Mouse (Mus musculus): ENCODE data around the gene Gstm6. TPM values are rescaled to one million over a fixed set of nuclear protein-coding genes. Genes with fewer than 3 reads are reported as not detected.

Gstm6 gene
- polyA plus RNA-seq, 1 experiment = 1.3 TPM

GRCm38 (mm10) chr3:107945729-107946128 is 2.2 kb upstream of the Gstm6 start:
- WGBS = 77% methylated on average over 4 of the region's 4 CpGs
- H3K27ac ChIP-seq (ENCODE audit: control insufficient read depth, insufficient read depth, low read length) = no peak overlapping the region
- no peak for TF ChIP-seq POLR2A (IDR thresholded peaks at IDR 0.05; ENCODE audit: control insufficient read depth, extremely low read depth, insufficient read depth, low read length, poor library complexity)
- H3K27me3 ChIP-seq (ENCODE audit: control insufficient read depth, insufficient read depth, low read length) = no peaks in the 10 kb centered on the region
- no peak overlapping the region for H3K4me3 ChIP-seq (ENCODE audit: control insufficient read depth, insufficient read depth, low read length)
- H3K36me3 ChIP-seq (ENCODE audit: control insufficient read depth, insufficient read depth, low read length) = no peaks in the 10 kb centered on the region
- DNase-seq = no peak
- H3K4me1 ChIP-seq (replicated peaks; ENCODE audit: control insufficient read depth, insufficient read depth, low read length) = no peaks in the 10 kb centered on the region

DNA sequence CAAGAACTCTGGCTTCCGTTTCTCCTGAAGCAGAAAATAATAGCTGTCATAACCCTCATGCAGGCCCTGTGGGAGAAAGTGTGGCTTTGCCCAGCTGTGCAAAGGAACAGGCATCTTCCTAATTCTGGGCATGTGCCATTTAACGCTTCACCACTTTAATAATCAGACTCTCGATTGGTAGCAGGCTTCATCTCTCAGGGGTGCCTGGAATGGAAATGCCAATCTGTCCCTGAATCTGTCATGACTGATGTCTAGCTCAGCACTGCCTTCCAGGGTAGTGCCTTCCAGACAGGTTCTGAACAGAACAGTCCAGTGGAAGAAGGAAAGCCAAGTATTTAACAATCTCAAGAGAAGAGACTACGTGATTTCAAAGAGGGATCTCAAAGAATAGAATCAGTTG is 2.3 kb downstream of the Gstm6 start:
- H3K27me3 ChIP-seq (ENCODE audit: control insufficient read depth, insufficient read depth, low read length) = no peaks in the 10 kb centered on the region
- WGBS = 93% methylated on average over 4 of the region's 4 CpGs
- no peak overlapping the region for H3K4me3 ChIP-seq (ENCODE audit: control insufficient read depth, insufficient read depth, low read length)
- no peaks in the 10 kb centered on the region for H3K36me3 ChIP-seq (ENCODE audit: control insufficient read depth, insufficient read depth, low read length)
- H3K4me1 ChIP-seq (replicated peaks; ENCODE audit: control insufficient read depth, insufficient read depth, low read length) = no peaks in the 10 kb centered on the region
- no peak for DNase-seq
- TF ChIP-seq POLR2A (IDR thresholded peaks at IDR 0.05; ENCODE audit: control insufficient read depth, extremely low read depth, insufficient read depth, low read length, poor library complexity) (no peak), CTCF (IDR thresholded peaks at IDR 0.05; ENCODE audit: borderline replicate concordance, control insufficient read depth, extremely low read depth, insufficient read depth, low read length, poor library complexity) (no peak)
- H3K27ac ChIP-seq (ENCODE audit: control insufficient read depth, insufficient read depth, low read length) = no peak overlapping the region

DNA sequence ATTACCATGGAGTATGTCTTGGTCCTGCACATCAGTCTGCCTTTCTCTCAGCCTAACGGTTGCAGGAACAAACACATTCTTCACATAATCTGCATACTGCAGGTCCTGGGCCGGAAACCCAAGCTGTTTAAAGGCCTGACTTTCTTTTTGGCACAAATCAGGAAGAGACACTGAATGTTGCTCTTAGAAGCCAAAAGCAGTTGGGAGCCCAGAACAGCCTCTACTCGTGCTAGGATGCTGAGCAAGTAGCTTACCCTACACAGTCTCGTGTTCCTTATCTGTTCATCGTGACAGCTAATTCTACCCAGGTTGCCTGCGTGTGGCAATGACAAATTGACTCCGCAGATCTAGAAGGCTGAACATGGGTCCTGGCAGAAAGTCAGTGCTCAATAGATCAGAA is 3.0 kb downstream of the Gstm6 start:
- Histone ChIP-seq H3K4me3 (ENCODE audit: control insufficient read depth, insufficient read depth, low read length) (no peak overlapping the region), H3K27ac (ENCODE audit: control insufficient read depth, insufficient read depth, low read length) (no peak overlapping the region), H3K4me1 (replicated peaks; ENCODE audit: control insufficient read depth, insufficient read depth, low read length) (no peaks in the 10 kb centered on the region), H3K27me3 (ENCODE audit: control insufficient read depth, insufficient read depth, low read length) (no peaks in the 10 kb centered on the region), H3K36me3 (ENCODE audit: control insufficient read depth, insufficient read depth, low read length) (no peaks in the 10 kb centered on the region)
- TF ChIP-seq CTCF (IDR thresholded peaks at IDR 0.05; ENCODE audit: borderline replicate concordance, control insufficient read depth, extremely low read depth, insufficient read depth, low read length, poor library complexity) (no peak), POLR2A (IDR thresholded peaks at IDR 0.05; ENCODE audit: control insufficient read depth, extremely low read depth, insufficient read depth, low read length, poor library complexity) (no peak)
- 77% methylated on average over 7 of the region's 7 CpGs for WGBS
- DNase-seq = no peak

GRCm38 (mm10) chr3:107939830-107940229 is 3.7 kb downstream of the Gstm6 start:
- 22% methylated on average over 4 of the region's 4 CpGs for WGBS
- no peak for DNase-seq
- TF ChIP-seq CTCF (IDR thresholded peaks at IDR 0.05; ENCODE audit: borderline replicate concordance, control insufficient read depth, extremely low read depth, insufficient read depth, low read length, poor library complexity) (no peak), POLR2A (IDR thresholded peaks at IDR 0.05; ENCODE audit: control insufficient read depth, extremely low read depth, insufficient read depth, low read length, poor library complexity) (no peak)
- Histone ChIP-seq H3K27ac (ENCODE audit: control insufficient read depth, insufficient read depth, low read length) (no peak overlapping the region), H3K4me1 (replicated peaks; ENCODE audit: control insufficient read depth, insufficient read depth, low read length) (no peaks in the 10 kb centered on the region), H3K4me3 (ENCODE audit: control insufficient read depth, insufficient read depth, low read length) (no peak overlapping the region), H3K36me3 (ENCODE audit: control insufficient read depth, insufficient read depth, low read length) (no peaks in the 10 kb centered on the region), H3K27me3 (ENCODE audit: control insufficient read depth, insufficient read depth, low read length) (no peaks in the 10 kb centered on the region)

GRCm38 (mm10) chr3:107939403-107939802 is 4.1 kb downstream of the Gstm6 start:
- H3K36me3 ChIP-seq (ENCODE audit: control insufficient read depth, insufficient read depth, low read length) = no peaks in the 10 kb centered on the region
- H3K4me3 ChIP-seq (ENCODE audit: control insufficient read depth, insufficient read depth, low read length) = no peak overlapping the region
- no peak overlapping the region for H3K27ac ChIP-seq (ENCODE audit: control insufficient read depth, insufficient read depth, low read length)
- 13% methylated on average over 3 of the region's 3 CpGs for WGBS
- TF ChIP-seq CTCF (IDR thresholded peaks at IDR 0.05; ENCODE audit: borderline replicate concordance, control insufficient read depth, extremely low read depth, insufficient read depth, low read length, poor library complexity) = peak; percentile 76; the same call in 1 of the 2 replicates
- no peak for TF ChIP-seq POLR2A (IDR thresholded peaks at IDR 0.05; ENCODE audit: control insufficient read depth, extremely low read depth, insufficient read depth, low read length, poor library complexity)
- no peaks in the 10 kb centered on the region for H3K4me1 ChIP-seq (replicated peaks; ENCODE audit: control insufficient read depth, insufficient read depth, low read length)
- DNase-seq = peak; percentile 57
- no peaks in the 10 kb centered on the region for H3K27me3 ChIP-seq (ENCODE audit: control insufficient read depth, insufficient read depth, low read length)

DNA sequence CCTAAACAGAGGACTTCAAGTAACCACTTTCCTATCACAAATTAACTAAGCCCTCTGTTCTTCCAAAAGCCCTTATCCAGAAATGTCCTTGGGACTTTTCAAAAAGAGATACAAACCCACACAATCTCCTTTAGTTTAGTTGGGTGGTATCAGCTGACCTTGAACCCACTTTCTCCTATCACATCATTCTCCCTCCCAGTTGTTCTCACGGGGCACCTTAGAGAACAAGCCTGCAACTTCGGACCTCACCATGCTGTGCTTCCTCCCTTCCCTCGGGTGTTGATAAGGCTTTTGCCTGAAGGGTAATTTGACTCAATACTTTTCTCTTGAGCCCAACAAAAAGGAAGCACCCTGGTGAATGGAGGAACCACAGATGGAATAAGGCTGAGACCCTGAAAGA is 7.7 kb downstream of the Gstm6 start:
- H3K4me1 ChIP-seq (replicated peaks; ENCODE audit: control insufficient read depth, insufficient read depth, low read length) = peaks cover 5% of the 10 kb centered on the region; the same call in 1 of the 2 replicates
- DNase-seq = no peak
- H3K4me3 ChIP-seq (ENCODE audit: control insufficient read depth, insufficient read depth, low read length) = no peak overlapping the region
- no peaks in the 10 kb centered on the region for H3K27me3 ChIP-seq (ENCODE audit: control insufficient read depth, insufficient read depth, low read length)
- TF ChIP-seq POLR2A (IDR thresholded peaks at IDR 0.05; ENCODE audit: control insufficient read depth, extremely low read depth, insufficient read depth, low read length, poor library complexity) (no peak), CTCF (IDR thresholded peaks at IDR 0.05; ENCODE audit: borderline replicate concordance, control insufficient read depth, extremely low read depth, insufficient read depth, low read length, poor library complexity) (no peak)
- 68% methylated on average over 3 of the region's 3 CpGs for WGBS
- no peaks in the 10 kb centered on the region for H3K36me3 ChIP-seq (ENCODE audit: control insufficient read depth, insufficient read depth, low read length)
- no peak overlapping the region for H3K27ac ChIP-seq (ENCODE audit: control insufficient read depth, insufficient read depth, low read length)

DNA sequence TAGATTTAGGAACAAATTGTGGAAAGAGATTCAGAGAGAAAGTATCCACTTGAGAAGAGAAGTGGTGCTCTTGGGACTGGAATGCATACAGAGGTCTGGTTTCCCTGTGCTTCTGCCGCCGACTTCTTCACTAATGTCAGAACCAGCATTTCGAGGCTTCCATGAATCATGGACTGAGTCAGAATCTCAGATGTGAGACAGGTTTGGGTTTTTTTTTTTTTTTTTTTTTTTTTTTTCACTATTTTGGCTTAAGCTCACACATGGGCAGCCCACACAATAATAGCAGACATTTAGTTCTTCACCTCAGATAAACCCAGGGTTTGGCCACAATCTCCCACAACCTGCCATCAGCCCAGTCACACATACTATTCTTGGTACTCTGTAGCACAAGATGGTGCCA is 8.3 kb downstream of the Gstm6 start:
- H3K27me3 ChIP-seq (ENCODE audit: control insufficient read depth, insufficient read depth, low read length) = no peaks in the 10 kb centered on the region
- H3K36me3 ChIP-seq (ENCODE audit: control insufficient read depth, insufficient read depth, low read length) = no peaks in the 10 kb centered on the region
- peaks cover 5% of the 10 kb centered on the region; the same call in 1 of the 2 replicates for H3K4me1 ChIP-seq (replicated peaks; ENCODE audit: control insufficient read depth, insufficient read depth, low read length)
- TF ChIP-seq CTCF (IDR thresholded peaks at IDR 0.05; ENCODE audit: borderline replicate concordance, control insufficient read depth, extremely low read depth, insufficient read depth, low read length, poor library complexity) = no peak
- TF ChIP-seq POLR2A (IDR thresholded peaks at IDR 0.05; ENCODE audit: control insufficient read depth, extremely low read depth, insufficient read depth, low read length, poor library complexity) = no peak
- DNase-seq = no peak
- WGBS = 97% methylated on average over 3 of the region's 3 CpGs
- H3K27ac ChIP-seq (ENCODE audit: control insufficient read depth, insufficient read depth, low read length) = no peak overlapping the region
- no peak overlapping the region for H3K4me3 ChIP-seq (ENCODE audit: control insufficient read depth, insufficient read depth, low read length)
